Mouse (Mus musculus) heart, postnatal 10 days (tissue): ENCODE data around the gene Olfr247. TPM values are rescaled to one million over a fixed set of nuclear protein-coding genes. Genes with fewer than 3 reads are reported as not detected.
"Not testable (repeated sequence)": the region's sequence is repeated elsewhere in the genome, so short reads cannot be mapped to it uniquely, and the experiment has no call there.

Experiments used
- DNase-seq, 2 experiments: peaks; one replicate each; pipeline ENCODE4 v3.0.0; 2021
- intact Hi-C: fragments of 180-260 bp; cut with DNase I; formaldehyde crosslinking; loops from one replicate; pipeline ENCODE4 v1.15.1; 2025
- total RNA-seq, 2 experiments: library from RNA; stranded (reverse); gene quantifications; 2 replicates each; pipeline ENCODE4 v1.2.3; 2021

Olfr247 gene
- not detected for total RNA-seq

GRCm38 (mm10) chr10:129976040-129976439, at the start of gene Olfr247:
TSS of gene Olfr247 (minus strand) at chr10:129976140.
- DNase-seq, intact Hi-C loops: not testable (repeated sequence)

- intact Hi-C loops = no loop called here
Observed at GRCm38 (mm10) chr10:130012321-130012720, 36.4 kb upstream of the Olfr247 start, which contains the start of gene Olfr820. TSS of gene Olfr820 (plus strand) at chr10:130012621.

GRCm38 (mm10) chr10:130005366-130005765, 29.4 kb upstream of the Olfr247 start:
- DNase-seq, intact Hi-C loops: not testable (repeated sequence)

More at GRCm38 (mm10) chr10:130012321-130012720, 36.4 kb upstream of the Olfr247 start, which contains the start of gene Olfr820:
- no peak for DNase-seq

- DNase-seq, intact Hi-C loops: not testable (repeated sequence)
Observed at GRCm38 (mm10) chr10:130004104-130004503, 28.2 kb upstream of the Olfr247 start.

- intact Hi-C loops, DNase-seq: not testable (repeated sequence)
Observed at GRCm38 (mm10) chr10:129984962-129985361, 9.0 kb upstream of the Olfr247 start, which contains the start of gene Gm10310. TSS of gene Gm10310 (minus strand) at chr10:129985062.

GRCm38 (mm10) chr10:129981867-129982266, 5.9 kb upstream of the Olfr247 start:
- DNase-seq, intact Hi-C loops: not testable (repeated sequence)

GRCm38 (mm10) chr10:129972994-129973393, 2.9 kb downstream of the Olfr247 start:
- intact Hi-C loops = not testable (repeated sequence)

GRCm38 (mm10) chr10:129967166-129967565, 8.8 kb downstream of the Olfr247 start, which contains the start of gene Olfr819:
TSS of gene Olfr819 (minus strand) at chr10:129967266.
- DNase-seq, intact Hi-C loops: not testable (repeated sequence)

More at GRCm38 (mm10) chr10:129972994-129973393, 2.9 kb downstream of the Olfr247 start:
- DNase-seq = not testable (repeated sequence)

GRCm38 (mm10) chr10:129966232-129966631, 9.7 kb downstream of the Olfr247 start:
- intact Hi-C loops, DNase-seq: not testable (repeated sequence)

- DNase-seq = no peak
- intact Hi-C loops = no loop called here
Observed at GRCm38 (mm10) chr10:129949000-129949399, 26.9 kb downstream of the Olfr247 start, which contains the start of gene Olfr818. TSS of gene Olfr818 (minus strand) at chr10:129949100.

Other genes starting within 250 kb of the Olfr247 start
- not detected for gene Olfr805, start 246.8 kb downstream of the Olfr247 start, total RNA-seq
- not detected for gene Olfr806, start 234.2 kb downstream of the Olfr247 start, total RNA-seq
- gene Olfr807, start 218.3 kb downstream of the Olfr247 start, total RNA-seq = not detected
- not detected for gene Olfr808, start 210.7 kb downstream of the Olfr247 start, total RNA-seq
- gene Olfr809, start 201.5 kb downstream of the Olfr247 start, total RNA-seq = not detected
- not detected for gene Olfr810, start 181.2 kb downstream of the Olfr247 start, total RNA-seq
- not detected for gene Olfr811, start 171.7 kb downstream of the Olfr247 start, total RNA-seq
- gene Olfr812, start 130.0 kb downstream of the Olfr247 start, total RNA-seq = not detected
- not detected for gene Olfr813, start 120.8 kb downstream of the Olfr247 start, total RNA-seq
- gene Olfr814, start 96.3 kb downstream of the Olfr247 start, total RNA-seq = not detected
- not detected for gene Olfr815, start 70.3 kb downstream of the Olfr247 start, total RNA-seq
- gene Olfr816, start 60.5 kb downstream of the Olfr247 start, total RNA-seq = not detected
- not detected for gene Olfr818, start 27.0 kb downstream of the Olfr247 start, total RNA-seq
- gene Olfr819, start 8.9 kb downstream of the Olfr247 start, total RNA-seq = not detected
- not detected for gene Gm10310, start 8.9 kb upstream of the Olfr247 start, total RNA-seq
- gene Olfr820, start 36.5 kb upstream of the Olfr247 start, total RNA-seq = not detected
- gene Olfr821, start 54.2 kb upstream of the Olfr247 start, total RNA-seq = not detected
- gene Olfr822, start 95.1 kb upstream of the Olfr247 start, total RNA-seq = not detected
- not detected for gene Olfr823, start 139.2 kb upstream of the Olfr247 start, total RNA-seq
- not detected for gene Olfr824, start 153.9 kb upstream of the Olfr247 start, total RNA-seq
- gene Olfr825, start 190.6 kb upstream of the Olfr247 start, total RNA-seq = not detected
- gene Olfr826, start 208.0 kb upstream of the Olfr247 start, total RNA-seq = not detected
- gene Olfr827, start 238.3 kb upstream of the Olfr247 start, total RNA-seq = not detected